Comparison of ENCODE assay signal across 19 mouse cellular contexts in the genomic region with DNA sequence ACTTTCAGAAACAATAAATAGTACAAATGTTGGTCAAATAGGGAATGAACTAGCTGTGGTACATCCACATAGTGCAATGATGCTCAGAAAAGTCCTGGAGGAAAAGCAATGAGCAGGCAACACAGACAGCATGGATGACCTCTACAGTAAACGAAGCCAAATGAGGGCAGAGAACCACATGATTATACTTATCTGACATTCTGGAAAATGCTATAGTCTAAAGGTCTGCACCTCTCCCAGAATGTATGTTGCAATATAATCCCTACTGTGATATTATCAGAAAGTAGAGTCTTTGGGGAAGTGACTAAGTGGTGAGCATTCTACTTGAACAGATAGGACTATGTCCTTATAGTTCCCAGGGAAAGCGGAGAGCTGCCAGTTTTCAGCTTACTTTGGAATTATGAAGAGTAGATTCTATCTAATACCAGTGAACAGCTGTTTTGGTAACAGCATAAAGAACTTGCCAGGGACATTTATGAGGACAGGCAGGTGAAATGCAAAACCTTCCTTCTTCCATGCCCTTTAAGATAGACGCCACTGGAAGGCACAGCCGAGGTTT.
A peak's percentile ranks its signal among the peaks of the same experiment; 100 is the strongest.
DNase-seq lines count a peak whose midpoint lies in the region; ATAC-seq and TF ChIP-seq lines count a peak whose summit lies in the region.
"Had no signal": no experiment of that assay in that cellular context is flagged by ENCODE, and none has a peak within 500 bp of the region (broad histone marks: within the 10 kb centered on the region; RNA-seq: fewer than 3 reads in every experiment).

No protein-coding gene starts in this region.

- no peak for TF ChIP-seq CTCF in intestine, postnatal 0 days (IDR thresholded peaks at IDR 0.05; ENCODE audit: low read depth)

- H3K4me3 ChIP-seq in intestine, embryonic 15.5 days (replicated peaks), result no peak overlapping the region
- H3K4me3 ChIP-seq in intestine, postnatal 0 days (ENCODE audit: low read depth, low read length), result no peak overlapping the region
- H3K4me3 ChIP-seq: embryonic facial prominence, embryonic 10.5 days; embryonic facial prominence, embryonic 12.5 days; forebrain, embryonic 10.5 days; forebrain, embryonic 12.5 days had no signal

- no peaks in the 10 kb centered on the region for H3K36me3 ChIP-seq in intestine, embryonic 15.5 days
- no peaks in the 10 kb centered on the region for H3K36me3 ChIP-seq in intestine, postnatal 0 days (ENCODE audit: control insufficient read depth, insufficient read depth)
- H3K36me3 ChIP-seq: embryonic facial prominence, embryonic 10.5 days; embryonic facial prominence, embryonic 12.5 days; forebrain, embryonic 10.5 days; forebrain, embryonic 12.5 days had no signal

- no peak overlapping the region for H3K4me2 ChIP-seq in intestine, embryonic 15.5 days (replicated peaks)
- H3K4me2 ChIP-seq in intestine, postnatal 0 days (replicated peaks; ENCODE audit: low read depth), result no peak overlapping the region
- H3K4me2 ChIP-seq: embryonic facial prominence, embryonic 12.5 days; forebrain, embryonic 12.5 days had no signal

- 78% methylated on average over 4 of the region's 4 CpGs for WGBS in intestine, embryonic 15.5 days
- WGBS in intestine, postnatal 0 days, result 71% methylated on average over 4 of the region's 4 CpGs

- no peak overlapping the region for H3K27ac ChIP-seq in intestine, embryonic 15.5 days
- H3K27ac ChIP-seq in intestine, postnatal 0 days (ENCODE audit: low read depth, low read length), result no peak overlapping the region
- H3K27ac ChIP-seq: embryonic facial prominence, embryonic 10.5 days; embryonic facial prominence, embryonic 12.5 days; forebrain, embryonic 10.5 days; forebrain, embryonic 12.5 days had no signal

- ATAC-seq in intestine, embryonic 15.5 days, result peak; percentile 61
- ATAC-seq in intestine, postnatal 0 days, result no peak
- ATAC-seq: forebrain, embryonic 14.5 days; forebrain, embryonic 16.5 days had no signal

- H3K4me1 ChIP-seq in intestine, embryonic 15.5 days (replicated peaks), result no peaks in the 10 kb centered on the region
- no peaks in the 10 kb centered on the region for H3K4me1 ChIP-seq in intestine, postnatal 0 days (replicated peaks; ENCODE audit: control insufficient read depth, insufficient read depth, low read length)
- H3K4me1 ChIP-seq: embryonic facial prominence, embryonic 10.5 days; embryonic facial prominence, embryonic 12.5 days; forebrain, embryonic 10.5 days; forebrain, embryonic 12.5 days had no signal

- H3K9ac ChIP-seq in intestine, embryonic 15.5 days, result no peak overlapping the region
- no peak overlapping the region for H3K9ac ChIP-seq in intestine, postnatal 0 days (ENCODE audit: low read depth, low read length)
- H3K9ac ChIP-seq: embryonic facial prominence, embryonic 12.5 days; forebrain, embryonic 12.5 days had no signal

- DNase-seq in gonadal fat pad, adult 2 months (ENCODE audit: low read depth), result peak; percentile 61
- no peak for DNase-seq in adipocyte (ENCODE audit: low spot score)
- no peak for DNase-seq in urinary bladder, postnatal 14 days (ENCODE audit: low spot score)
- DNase-seq: adrenal gland, adult 8-10 months; adrenal gland, postnatal 14 days; adrenal gland, postnatal 36 days; cerebellum, adult 11-12 months; cerebellum, adult 2 months; cerebellum, adult 9-10 months; cerebellum, postnatal 10 days; cerebellum, postnatal 25 days had no signal

- no peaks in the 10 kb centered on the region for H3K9me3 ChIP-seq in intestine, embryonic 15.5 days
- no peaks in the 10 kb centered on the region for H3K9me3 ChIP-seq in intestine, postnatal 0 days (ENCODE audit: control insufficient read depth)
- H3K9me3 ChIP-seq: embryonic facial prominence, embryonic 10.5 days; embryonic facial prominence, embryonic 12.5 days; forebrain, embryonic 10.5 days; forebrain, embryonic 12.5 days had no signal

- no peaks in the 10 kb centered on the region for H3K27me3 ChIP-seq in intestine, embryonic 15.5 days (replicated peaks)
- H3K27me3 ChIP-seq in intestine, postnatal 0 days (replicated peaks; ENCODE audit: control insufficient read depth, insufficient read depth, low read length), result no peaks in the 10 kb centered on the region
- H3K27me3 ChIP-seq: embryonic facial prominence, embryonic 12.5 days; forebrain, embryonic 12.5 days had no signal
